Mouse (Mus musculus) heart, adult 2 months (tissue): ENCODE data around the gene Slc4a4.

Source experiments
- CTCF ChIP-seq: fragments of 200-600 bp; IDR thresholded peaks from 2 replicates; pipeline ENCODE4 v1.8.1; 2022; ENCODE audit warnings: antibody characterized with exemption, mild to moderate bottlenecking, moderate library complexity
- POLR2A ChIP-seq: fragments of 200-500 bp; IDR thresholded peaks from 2 replicates; pipeline ENCODE4 v1.6.1; 2011; ENCODE audit warnings: mild to moderate bottlenecking, low read depth, low read length, control low read depth; ENCODE audit not compliant: insufficient read depth

DNA sequence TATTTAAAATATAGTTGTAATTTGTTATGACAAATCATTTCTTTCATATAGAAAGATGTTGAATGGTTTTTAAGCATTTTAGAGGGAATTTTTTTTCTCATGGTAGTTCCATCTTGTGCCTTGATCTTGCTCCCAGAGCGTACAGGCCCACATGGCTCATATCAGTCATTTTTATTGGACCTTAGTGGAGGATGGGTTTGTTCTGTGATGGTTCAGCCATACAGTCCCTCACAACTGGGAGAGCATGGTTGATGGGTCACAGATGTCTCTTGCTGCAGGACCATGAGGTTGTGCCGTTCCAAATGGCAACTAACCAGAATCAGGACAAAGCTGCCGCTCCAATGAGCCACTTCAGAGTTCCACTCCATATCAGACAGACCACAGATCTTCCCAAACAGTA lies 308.0 kb downstream of the Slc4a4 start:
- TF ChIP-seq POLR2A (no peak), CTCF (no peak)
